Mouse (Mus musculus) embryonic facial prominence, embryonic 10.5 days (tissue): ENCODE data around the gene Hcrtr1. TPM values are rescaled to one million over a fixed set of nuclear protein-coding genes. Genes with fewer than 3 reads are reported as not detected.
A peak's percentile ranks its signal among the peaks of the same experiment; 100 is the strongest.

Experiments
- DNase-seq: peaks from one replicate; pipeline ENCODE4 v3.0.0-alpha.2; 2017; ENCODE audit warnings: low spot score
- H3K27ac ChIP-seq: fragments of 300-500 bp; sonication (generic); replicated peaks from 2 replicates; pipeline ENCODE4 v1.5.1; 2016; ENCODE audit warnings: mild to moderate bottlenecking
- H3K27me3 ChIP-seq: fragments of 300-500 bp; sonication (generic); replicated peaks from 2 replicates; pipeline ENCODE4 v1.6.1; 2016; ENCODE audit warnings: low read depth, mild to moderate bottlenecking; ENCODE audit not compliant: poor library complexity, severe bottlenecking
- H3K36me3 ChIP-seq: fragments of 300-500 bp; sonication (generic); replicated peaks from 2 replicates; pipeline ENCODE4 v1.6.1; 2016; ENCODE audit warnings: mild to moderate bottlenecking, moderate library complexity
- H3K4me1 ChIP-seq: fragments of 300-500 bp; sonication (generic); 2 replicates; pipeline ENCODE4 v1.6.1; 2016
- H3K4me3 ChIP-seq: fragments of 300-500 bp; sonication (generic); 2 replicates; pipeline ENCODE4 v1.5.1; 2016; ENCODE audit warnings: mild to moderate bottlenecking, moderate library complexity
- H3K9me3 ChIP-seq: fragments of 300-500 bp; sonication (generic); 2 replicates; pipeline ENCODE4 v1.6.1; 2016; ENCODE audit warnings: mild to moderate bottlenecking
- WGBS: fragments of 180-500 bp; shearing (Covaris S2); methylation state at CpG from one replicate; pipeline ENCODE4 v1.1.7; 2016; 5-methylcytosine and 5-hydroxymethylcytosine counted together
- polyA plus RNA-seq: library from polyadenylated mRNA; unstranded; fragments of >200 nt; fragmentation: Nextera tagmentation; extraction: Ambion mirVana; gene quantifications from 2 replicates; pipeline ENCODE4 v1.2.1, GENCODE M21; 2016

Hcrtr1 gene
- polyA plus RNA-seq, 1 experiment from 2014 or later: 0.21 TPM

GRCm38 (mm10) chr4:130175072-130175711 lies 36.0 kb upstream of the Hcrtr1 start, which contains the start of gene Tinagl1:
Gene Tinagl1 (minus strand): TSS chr4:130175122.
- Histone ChIP-seq H3K27me3 (peaks cover 63% of the 10 kb centered on the region), H3K4me3 (peak within 1 kb of the TSS; percentile 48), H3K27ac (peak within 1 kb of the TSS; percentile 73), H3K4me1 (peaks cover 70% of the 10 kb centered on the region), H3K36me3 (no peaks in the 10 kb centered on the region), H3K9me3 (no peaks in the 10 kb centered on the region)
- WGBS: 2% methylated on average over 14 of the region's 14 CpGs
- DNase-seq: peak; percentile 34

- H3K27me3 ChIP-seq: peaks cover 58% of the 10 kb centered on the region
Measured at GRCm38 (mm10) chr4:130174335-130175031, 35.3 kb upstream of the Hcrtr1 start.

GRCm38 (mm10) chr4:130173911-130174311 lies 34.8 kb upstream of the Hcrtr1 start:
- H3K9me3 ChIP-seq: no peaks in the 10 kb centered on the region
- H3K4me1 ChIP-seq: peaks cover 76% of the 10 kb centered on the region
- peaks cover 56% of the 10 kb centered on the region for H3K27me3 ChIP-seq
- H3K36me3 ChIP-seq: no peaks in the 10 kb centered on the region
- no peak for DNase-seq
- H3K4me3 ChIP-seq: peak overlapping the region; percentile 48
- H3K27ac ChIP-seq: peak overlapping the region; percentile 73
- WGBS: 34% methylated on average over 19 of the region's 19 CpGs

More at GRCm38 (mm10) chr4:130174335-130175031, 35.3 kb upstream of the Hcrtr1 start:
- H3K9me3 ChIP-seq: no peaks in the 10 kb centered on the region
- H3K36me3 ChIP-seq: no peaks in the 10 kb centered on the region
- H3K4me3 ChIP-seq: peak overlapping the region; percentile 48
- H3K27ac ChIP-seq: peak overlapping the region; percentile 73
- WGBS: 3% methylated on average over 25 of the region's 25 CpGs
- H3K4me1 ChIP-seq: peaks cover 71% of the 10 kb centered on the region
- peak; percentile 68 for DNase-seq

GRCm38 (mm10) chr4:130173060-130173822 lies 34.1 kb upstream of the Hcrtr1 start:
- 70% methylated on average over 11 of the region's 11 CpGs for WGBS
- Histone ChIP-seq H3K4me1 (peaks cover 83% of the 10 kb centered on the region), H3K27ac (peak overlapping the region; percentile 78; the same call in 1 of the 2 replicates), H3K27me3 (peaks cover 59% of the 10 kb centered on the region), H3K4me3 (peak overlapping the region; percentile 48; the same call in 1 of the 2 replicates), H3K36me3 (no peaks in the 10 kb centered on the region), H3K9me3 (no peaks in the 10 kb centered on the region)
- no peak for DNase-seq

- Histone ChIP-seq H3K27me3 (peaks cover 67% of the 10 kb centered on the region), H3K9me3 (no peaks in the 10 kb centered on the region), H3K36me3 (no peaks in the 10 kb centered on the region), H3K4me1 (peaks cover 87% of the 10 kb centered on the region), H3K27ac (peak overlapping the region; percentile 78), H3K4me3 (0 out of 2 replicates have a peak overlapping the region, but pooled peaks have one; percentile 24)
- 48% methylated on average over 11 of the region's 11 CpGs for WGBS
- DNase-seq: peak; percentile 68
Measured at GRCm38 (mm10) chr4:130171951-130172765, 33.0 kb upstream of the Hcrtr1 start.

- 90% methylated on average over 4 of the region's 4 CpGs for WGBS
- Histone ChIP-seq H3K4me3 (no peak overlapping the region), H3K9me3 (no peaks in the 10 kb centered on the region), H3K4me1 (peaks cover 85% of the 10 kb centered on the region), H3K27ac (no peak overlapping the region), H3K27me3 (peaks cover 67% of the 10 kb centered on the region), H3K36me3 (no peaks in the 10 kb centered on the region; the same call in 1 of the 2 replicates)
- DNase-seq: no peak
Measured at GRCm38 (mm10) chr4:130170362-130170761, 31.2 kb upstream of the Hcrtr1 start.

GRCm38 (mm10) chr4:130169411-130169971 lies 30.3 kb upstream of the Hcrtr1 start:
- DNase-seq: no peak
- H3K4me1 ChIP-seq: peaks cover 77% of the 10 kb centered on the region
- no peak overlapping the region for H3K4me3 ChIP-seq
- no peak overlapping the region for H3K27ac ChIP-seq
- H3K9me3 ChIP-seq: no peaks in the 10 kb centered on the region
- no peaks in the 10 kb centered on the region; the same call in 1 of the 2 replicates for H3K36me3 ChIP-seq
- H3K27me3 ChIP-seq: peaks cover 67% of the 10 kb centered on the region
- WGBS: 83% methylated on average over 16 of the region's 16 CpGs

GRCm38 (mm10) chr4:130168280-130169183 lies 29.4 kb upstream of the Hcrtr1 start:
- Histone ChIP-seq H3K4me1 (peaks cover 74% of the 10 kb centered on the region), H3K27me3 (peaks cover 67% of the 10 kb centered on the region), H3K27ac (peak overlapping the region; percentile 2), H3K9me3 (no peaks in the 10 kb centered on the region), H3K4me3 (no peak overlapping the region), H3K36me3 (no peaks in the 10 kb centered on the region; the same call in 1 of the 2 replicates)
- 40% methylated on average over 16 of the region's 16 CpGs for WGBS
- DNase-seq: peak; percentile 66

GRCm38 (mm10) chr4:130167814-130168213 lies 28.7 kb upstream of the Hcrtr1 start:
- Histone ChIP-seq H3K27me3 (peaks cover 67% of the 10 kb centered on the region), H3K36me3 (no peaks in the 10 kb centered on the region; the same call in 1 of the 2 replicates), H3K9me3 (no peaks in the 10 kb centered on the region), H3K27ac (0 out of 2 replicates have a peak overlapping the region, but pooled peaks have one; percentile 1), H3K4me3 (peak overlapping the region; percentile 38), H3K4me1 (peaks cover 74% of the 10 kb centered on the region)
- DNase-seq: no peak
- 50% methylated on average over 9 of the region's 9 CpGs for WGBS

GRCm38 (mm10) chr4:130167321-130167720 lies 28.2 kb upstream of the Hcrtr1 start:
- H3K4me1 ChIP-seq: peaks cover 73% of the 10 kb centered on the region
- 0 out of 2 replicates have a peak overlapping the region, but pooled peaks have one; percentile 1 for H3K27ac ChIP-seq

More at GRCm38 (mm10) chr4:130167321-130167720, 28.2 kb upstream of the Hcrtr1 start:
- DNase-seq: peak; percentile 37
- H3K27me3 ChIP-seq: peaks cover 67% of the 10 kb centered on the region
- peak overlapping the region; percentile 38 for H3K4me3 ChIP-seq
- 44% methylated on average over 22 of the region's 22 CpGs for WGBS
- no peaks in the 10 kb centered on the region; the same call in 1 of the 2 replicates for H3K36me3 ChIP-seq
- H3K9me3 ChIP-seq: no peaks in the 10 kb centered on the region
